ENCODE assay signal across 1 mouse cellular context in the genomic region with DNA sequence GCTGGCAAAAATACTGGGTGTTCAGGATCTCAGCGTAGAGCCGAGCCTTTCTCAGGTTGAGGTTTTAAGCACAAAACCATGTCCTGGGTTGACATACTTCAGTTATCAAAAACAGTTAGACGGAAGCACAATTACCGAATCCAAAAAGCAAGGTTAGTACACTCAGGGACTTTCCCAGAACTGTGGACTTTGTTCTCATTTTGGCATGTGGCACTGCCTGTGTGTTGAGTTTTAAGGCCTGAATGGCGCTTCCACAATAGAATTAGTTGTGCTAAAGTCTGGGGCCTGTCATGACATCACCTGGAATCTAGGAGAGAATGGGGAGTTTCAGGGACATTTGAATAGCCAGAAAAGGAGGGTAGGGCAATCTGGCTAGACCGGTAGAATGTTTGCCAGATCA.
A peak's percentile ranks its signal among the peaks of the same experiment; 100 is the strongest.
TF ChIP-seq lines count a peak whose summit lies in the region.

No protein-coding gene starts in this region.

TF ChIP-seq in CH12.LX, 34 proteins besides CTCF, POLR2A, EP300 and RAD21:
- no peak for TF ChIP-seq ETS1 (conservative IDR thresholded peaks at IDR 0.05; ENCODE audit: low read depth, low read length)
- 0 out of 2 replicates have a peak, but pooled peaks have one; percentile 3 for TF ChIP-seq MXI1 (IDR thresholded peaks at IDR 0.05; ENCODE audit: low read depth, low read length)
- TF ChIP-seq TCF12 (IDR thresholded peaks at IDR 0.05; ENCODE audit: low read depth, low read length): 0 out of 2 replicates have a peak, but pooled peaks have one; percentile 7
- 0 out of 2 replicates have a peak, but pooled peaks have one; percentile 56 for TF ChIP-seq MYC (IDR thresholded peaks at IDR 0.05; ENCODE audit: low read depth, low read length)
- no peak for TF ChIP-seq GABPA (IDR thresholded peaks at IDR 0.05; ENCODE audit: insufficient replicate concordance, low read depth, low read length)
- 0 out of 2 replicates have a peak, but pooled peaks have one; percentile 27 for TF ChIP-seq TBP (conservative IDR thresholded peaks at IDR 0.05; ENCODE audit: low read depth, low read length)
- no peak for TF ChIP-seq UBTF (IDR thresholded peaks at IDR 0.05; ENCODE audit: low read depth, low read length)
